Comparison of ENCODE assay signal across 8 mouse cellular contexts in the genomic region with DNA sequence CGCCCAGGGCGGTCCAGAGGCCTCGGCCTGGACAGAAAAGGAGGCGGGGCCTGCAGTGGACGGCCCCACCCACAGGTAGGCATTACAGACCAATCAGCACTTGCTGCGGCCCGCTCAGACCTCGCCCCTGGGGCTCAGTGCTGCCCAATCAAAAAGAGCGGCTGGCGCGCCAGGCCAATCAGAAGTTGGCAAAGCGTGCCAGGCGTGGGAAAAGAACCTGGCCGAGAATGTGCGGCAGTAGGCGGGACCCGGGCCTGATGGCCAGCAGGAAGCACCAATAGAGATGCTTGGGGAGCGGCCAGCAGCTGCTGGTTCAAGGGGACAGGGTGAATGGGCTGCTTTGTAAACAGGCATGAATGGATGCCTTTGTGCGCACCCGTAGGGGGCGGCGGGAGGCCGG. TPM values are rescaled to one million over a fixed set of nuclear protein-coding genes. Genes with fewer than 3 reads are reported as not detected.
DNase-seq lines count a peak whose midpoint lies in the region; TF ChIP-seq lines count a peak whose summit lies in the region.

A gene (minus strand): TSS at position 41 of the 400 bp plus-strand sequence.

- under 1% methylated on average over 23 of the region's 23 CpGs for WGBS in hindbrain, embryonic 10.5 days
- 2% methylated on average over 23 of the region's 23 CpGs for WGBS in olfactory bulb, adult 2 months

- DNase-seq in R1 (ENCODE audit: low read depth, low spot score), result peak; percentile 92
- peak; percentile 97 for DNase-seq in cerebellum, postnatal 14 days
- peak; percentile 89 to 93 for DNase-seq in frontal cortex, postnatal 10 days (ENCODE audit: low spot score in 2 of 2)
- DNase-seq in hindbrain, embryonic 10.5 days (ENCODE audit: low spot score), result peak; percentile 93
- DNase-seq in layer of hippocampus, adult 8-10 months (ENCODE audit: low spot score in 2 of 2), result peak; percentile 96 to 98
- peak; percentile 94 to 96 for DNase-seq in lung, adult 18-20 months
- peak; percentile 22 for DNase-seq in thymus, postnatal 4 days

- H3K27ac ChIP-seq in hindbrain, embryonic 10.5 days, result peak within 1 kb of the TSS; percentile 82
- peak within 1 kb of the TSS; percentile 31; the same call in 1 of the 2 replicates for H3K27ac ChIP-seq in olfactory bulb, adult 2 months (ENCODE audit: insufficient read depth, low read depth, low read length)

- peaks cover 24% of the 10 kb centered on the region for H3K4me1 ChIP-seq in hindbrain, embryonic 10.5 days (replicated peaks)
- H3K4me1 ChIP-seq in olfactory bulb, adult 2 months (ENCODE audit: control insufficient read depth, insufficient read depth, low read length), result peaks cover 15% of the 10 kb centered on the region

- H3K4me3 ChIP-seq in hindbrain, embryonic 10.5 days, result peak within 1 kb of the TSS; percentile 46
- H3K4me3 ChIP-seq in olfactory bulb, adult 2 months (ENCODE audit: insufficient read depth, low read depth, low read length), result peak within 1 kb of the TSS; percentile 24

- peaks cover 60% of the 10 kb centered on the region for H3K27me3 ChIP-seq in hindbrain, embryonic 10.5 days (ENCODE audit: insufficient read depth, poor library complexity, severe bottlenecking)

- no peak for TF ChIP-seq CTCF in olfactory bulb, adult 2 months (IDR thresholded peaks at IDR 0.05; ENCODE audit: insufficient read depth, low read depth, low read length)

- H3K36me3 ChIP-seq in hindbrain, embryonic 10.5 days, result no peaks in the 10 kb centered on the region

- TF ChIP-seq POLR2A in olfactory bulb, adult 2 months (IDR thresholded peaks at IDR 0.05; ENCODE audit: insufficient read depth, low read depth, low read length), result no peak

- H3K9me3 ChIP-seq in hindbrain, embryonic 10.5 days, result 0 out of 2 replicates have a peak, but pooled peaks cover 4% of the 10 kb centered on the region

RNA-seq across cellular contexts. Expression of the gene that starts here (rescaled TPM):
- 1.5 and 2.4 TPM in 2 replicates for polyA plus RNA-seq in hindbrain, embryonic 10.5 days (2016; fragmentation: Nextera tagmentation; extraction: Ambion mirVana)
- 10 to 100 TPM; 26.6 to 36.6 (median 32.8) TPM for total RNA-seq in layer of hippocampus, adult 8-10 months (2022)
- not detected in 2 replicates for polyA plus RNA-seq in olfactory bulb, adult 2 months (2012; ENCODE audit: insufficient read depth, insufficient read length, low replicate concordance, missing spikeins)

Comparison
In these comparisons a context has a peak if more than half of its experiments do, and no peak if none do; other contexts are left out.
1. Peak in every context shown above with its lines: DNase-seq, H3K4me3 ChIP-seq and H3K27ac ChIP-seq.
2. DNase-seq: peak in every context shown above with its lines; median percentile 97 in cerebellum, postnatal 14 days; 97 in layer of hippocampus, adult 8-10 months; 95 in lung, adult 18-20 months; 93 in hindbrain, embryonic 10.5 days; 92 in R1; 91 in frontal cortex, postnatal 10 days; 22 in thymus, postnatal 4 days.